Mouse (Mus musculus) ES-Bruce4 (cell line): Measurements from ENCODE around the gene Snx11.

Source experiments
- CTCF ChIP-seq: IDR thresholded peaks from one replicate; pipeline ENCODE4 v1.8.1; 2011; ENCODE audit warnings: low read depth, low read length
- EP300 ChIP-seq: IDR thresholded peaks from 2 replicates; pipeline ENCODE4 v1.6.1; 2011; ENCODE audit warnings: low read depth, low read length; ENCODE audit not compliant: insufficient read depth
- POLR2A ChIP-seq: IDR thresholded peaks from one replicate; pipeline ENCODE4 v1.8.1; 2011; ENCODE audit warnings: low read length; ENCODE audit not compliant: insufficient read depth

- TF ChIP-seq POLR2A (no peak), EP300 (no peak), CTCF (no peak)
Observed at GRCm38 (mm10) chr11:96809562-96810235, 32.3 kb upstream of the Snx11 start.
